Mouse (Mus musculus) heart, adult 2 months (tissue): ENCODE data around the gene Sema3a. TPM values are rescaled to one million over a fixed set of nuclear protein-coding genes. Genes with fewer than 3 reads are reported as not detected.
"Not testable (repeated sequence)": the region's sequence is repeated elsewhere in the genome, so short reads cannot be mapped to it uniquely, and the experiment has no call there.

Experiments used
- DNase-seq, 2 experiments: peaks; one replicate each; pipeline ENCODE4 v3.0.0; 2021
- H3K27ac ChIP-seq: fragments of 200-600 bp; 2 replicates; pipeline ENCODE4 v1.8.1; 2022
- H3K27me3 ChIP-seq: fragments of 200-500 bp; 2 replicates; pipeline ENCODE4 v1.6.1; 2012; ENCODE audit warnings: mild to moderate bottlenecking, low read length, inconsistent platforms, mixed read lengths; ENCODE audit not compliant: control insufficient read depth, insufficient read depth
- H3K36me3 ChIP-seq: fragments of 200-500 bp; 2 replicates; pipeline ENCODE4 v1.6.1; 2012; ENCODE audit warnings: low read length, inconsistent platforms; ENCODE audit not compliant: control insufficient read depth, insufficient read depth
- H3K4me1 ChIP-seq: fragments of 200-500 bp; 2 replicates; pipeline ENCODE4 v1.6.1; 2011; ENCODE audit warnings: low read length; ENCODE audit not compliant: control insufficient read depth, insufficient read depth
- H3K4me3 ChIP-seq: fragments of 200-600 bp; 2 replicates; pipeline ENCODE4 v1.8.1; 2022
- H3K79me2 ChIP-seq: fragments of 200-500 bp; replicated peaks from 2 replicates; pipeline ENCODE4 v1.6.1; 2012; ENCODE audit warnings: mild to moderate bottlenecking, inconsistent platforms, low read length, moderate library complexity, mixed read lengths; ENCODE audit not compliant: control insufficient read depth, insufficient read depth
- H3K9ac ChIP-seq: fragments of 200-500 bp; 2 replicates; pipeline ENCODE4 v1.6.1; 2012; ENCODE audit warnings: low read depth, mild to moderate bottlenecking, control low read depth, inconsistent platforms, low read length, mixed read lengths
- CTCF ChIP-seq: fragments of 200-600 bp; IDR thresholded peaks from 2 replicates; pipeline ENCODE4 v1.8.1; 2022; ENCODE audit warnings: antibody characterized with exemption, mild to moderate bottlenecking, moderate library complexity
- EP300 ChIP-seq: fragments of 200-500 bp; IDR thresholded peaks from 2 replicates; pipeline ENCODE4 v1.6.1; 2011; ENCODE audit warnings: low read depth, low read length, control low read depth; ENCODE audit not compliant: insufficient read depth
- POLR2A ChIP-seq: fragments of 200-500 bp; IDR thresholded peaks from 2 replicates; pipeline ENCODE4 v1.6.1; 2011; ENCODE audit warnings: mild to moderate bottlenecking, low read depth, low read length, control low read depth; ENCODE audit not compliant: insufficient read depth
- WGBS: fragments of 180-500 bp; shearing (Covaris S2); methylation state at CpG from one replicate; pipeline ENCODE4 v1.1.7; 2018; 5-methylcytosine and 5-hydroxymethylcytosine counted together
- intact Hi-C: fragments of 180-260 bp; cut with DNase I; formaldehyde crosslinking; loops from one replicate; pipeline ENCODE4 v1.15.1; 2025
- polyA plus RNA-seq: library from polyadenylated mRNA; depleted of rRNA; stranded (reverse); fragments of >200 nt; gene quantifications from 2 replicates; pipeline ENCODE4 v1.2.3, GENCODE M21; 2012
- total RNA-seq, 2 experiments: library from RNA; stranded (reverse); gene quantifications; 2 replicates each; pipeline ENCODE4 v1.2.3; 2021

Sema3a gene
- total and polyA plus RNA-seq, 3 experiments, result 0.55 to 1.8 (median 1.4) TPM

- H3K27ac ChIP-seq, result no peak overlapping the region
- no peak overlapping the region for H3K9ac ChIP-seq
- H3K79me2 ChIP-seq, result no peaks in the 10 kb centered on the region
- no peak overlapping the region for H3K4me3 ChIP-seq
- no peak for TF ChIP-seq CTCF
- no peak for TF ChIP-seq EP300
- no peak for TF ChIP-seq POLR2A
- H3K27me3 ChIP-seq, result no peaks in the 10 kb centered on the region
- intact Hi-C loops, result no loop called here
- no peak for DNase-seq
- no peaks in the 10 kb centered on the region for H3K4me1 ChIP-seq
- H3K36me3 ChIP-seq, result no peaks in the 10 kb centered on the region
- WGBS, result 25% methylated on average over 1 of the region's 1 CpGs
Measured at GRCm38 (mm10) chr5:13477653-13478052, 352.4 kb downstream of the Sema3a start.

- Histone ChIP-seq H3K27me3 (no peaks in the 10 kb centered on the region), H3K4me3 (no peak overlapping the region), H3K27ac (no peak overlapping the region), H3K4me1 (no peaks in the 10 kb centered on the region), H3K36me3 (no peaks in the 10 kb centered on the region), H3K9ac (no peak overlapping the region), H3K79me2 (no peaks in the 10 kb centered on the region)
- intact Hi-C loops, result no loop called here
- DNase-seq, result no peak
- TF ChIP-seq EP300 (no peak), POLR2A (no peak), CTCF (no peak)
- 83% methylated on average over 2 of the region's 2 CpGs for WGBS
Measured at GRCm38 (mm10) chr5:13488671-13489070, 363.5 kb downstream of the Sema3a start.

GRCm38 (mm10) chr5:13495967-13496366 lies 370.8 kb downstream of the Sema3a start:
- H3K27me3 ChIP-seq, H3K36me3 ChIP-seq, H3K9ac ChIP-seq, H3K79me2 ChIP-seq, H3K4me3 ChIP-seq, DNase-seq, H3K4me1 ChIP-seq, H3K27ac ChIP-seq, intact Hi-C loops: not testable (repeated sequence)
- WGBS, result 78% methylated on average over 3 of the region's 3 CpGs

GRCm38 (mm10) chr5:13499835-13500234 lies 374.6 kb downstream of the Sema3a start:
- no peak for DNase-seq
- no peaks in the 10 kb centered on the region for H3K4me1 ChIP-seq
- H3K4me3 ChIP-seq, result no peak overlapping the region
- no peaks in the 10 kb centered on the region for H3K36me3 ChIP-seq
- TF ChIP-seq POLR2A, result no peak
- TF ChIP-seq EP300, result no peak
- TF ChIP-seq CTCF, result no peak
- intact Hi-C loops, result no loop called here
- no peaks in the 10 kb centered on the region for H3K27me3 ChIP-seq
- 33% methylated on average over 2 of the region's 2 CpGs for WGBS
- no peak overlapping the region for H3K27ac ChIP-seq
- H3K9ac ChIP-seq, result no peak overlapping the region
- H3K79me2 ChIP-seq, result no peaks in the 10 kb centered on the region

GRCm38 (mm10) chr5:13505839-13506499 lies 380.8 kb downstream of the Sema3a start:
- no peaks in the 10 kb centered on the region for H3K36me3 ChIP-seq
- H3K9ac ChIP-seq, result no peak overlapping the region
- no peak overlapping the region for H3K27ac ChIP-seq
- no peak overlapping the region for H3K4me3 ChIP-seq
- H3K4me1 ChIP-seq, result no peaks in the 10 kb centered on the region
- DNase-seq, result no peak
- intact Hi-C loops, result no loop called here
- no peaks in the 10 kb centered on the region for H3K79me2 ChIP-seq
- TF ChIP-seq CTCF (no peak), EP300 (no peak), POLR2A (no peak)
- 52% methylated on average over 4 of the region's 4 CpGs for WGBS
- H3K27me3 ChIP-seq, result no peaks in the 10 kb centered on the region

- TF ChIP-seq POLR2A, result no peak
- no peak for TF ChIP-seq CTCF
- TF ChIP-seq EP300, result no peak
- intact Hi-C loops, result no loop called here
- Histone ChIP-seq H3K4me3 (no peak overlapping the region), H3K27me3 (no peaks in the 10 kb centered on the region), H3K36me3 (no peaks in the 10 kb centered on the region), H3K27ac (no peak overlapping the region), H3K9ac (no peak overlapping the region), H3K79me2 (no peaks in the 10 kb centered on the region), H3K4me1 (no peaks in the 10 kb centered on the region)
- 45% methylated on average over 3 of the region's 3 CpGs for WGBS
- DNase-seq, result no peak
Measured at GRCm38 (mm10) chr5:13509163-13509562, 383.9 kb downstream of the Sema3a start.
